Mouse (Mus musculus): Measurements from ENCODE around the gene Kcnj15. TPM values are rescaled to one million over a fixed set of nuclear protein-coding genes. Genes with fewer than 3 reads are reported as not detected.

Gene Kcnj15
- 0.84 and 1.6 TPM in 2 replicates for polyA plus RNA-seq (2012; rRNA removed; ENCODE audit: low replicate concordance)

GRCm38 (mm10) chr16:95257266-95257894, at the start of gene Kcnj15:
TSS of gene Kcnj15 (plus strand) at chr16:95257558.

